32 mouse cellular contexts compared by ENCODE assay signal in the genomic region with DNA sequence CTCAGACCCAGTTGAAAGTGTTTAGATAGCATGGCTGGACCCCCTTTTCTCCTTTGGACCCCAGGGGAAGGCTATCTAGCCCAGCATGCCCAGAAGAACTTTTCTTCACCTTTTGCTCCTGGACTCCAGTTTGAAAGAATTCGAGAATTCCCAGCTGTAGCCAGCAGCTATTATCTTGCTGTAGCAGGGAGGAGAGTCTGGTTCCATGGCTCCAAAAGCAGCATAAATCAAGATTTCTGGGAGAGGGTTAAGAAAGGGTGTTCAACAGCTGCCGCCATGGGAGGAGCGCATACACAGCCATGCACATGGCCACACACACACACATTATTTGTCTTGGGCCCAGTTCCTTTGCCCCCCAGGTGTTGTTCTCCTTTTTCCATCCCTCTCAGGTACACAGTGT. TPM values are rescaled to one million over a fixed set of nuclear protein-coding genes. Genes with fewer than 3 reads are reported as not detected.
DNase-seq lines count a peak whose midpoint lies in the region; ATAC-seq and TF ChIP-seq lines count a peak whose summit lies in the region.
"Had no signal": no experiment of that assay in that cellular context is flagged by ENCODE, and none has a peak within 500 bp of the region (broad histone marks: within the 10 kb centered on the region; RNA-seq: fewer than 3 reads in every experiment).

No protein-coding gene starts in this region.

- no peak for DNase-seq in heart, adult 18-20 months
- DNase-seq in kidney, postnatal 0 days (ENCODE audit: low spot score) = peak; percentile 76
- DNase-seq in kidney, adult 9 months = no peak
- DNase-seq in limb, embryonic 10.5 days (ENCODE audit: low spot score) = no peak
- no peak for DNase-seq in left cerebral cortex, adult 11 months (ENCODE audit: low spot score)
- DNase-seq in left cerebral cortex, adult 2 months (ENCODE audit: extremely low spot score in 1 of 2, low spot score in 2 of 2) = no peak
- DNase-seq: adrenal gland, postnatal 14 days; cerebellum, adult 11 months; cerebellum, adult 9-11 months; embryo, embryonic 11 days; gastrocnemius, adult 2 months; gastrocnemius, postnatal 36 days; heart, adult 2 months; heart, postnatal 10 days; kidney, adult 8-10 months; liver; right cerebral cortex, adult 18-20 months; spleen, adult 18-20 months; thymus, postnatal 4 days had no signal

- intact Hi-C loops in left cerebral cortex, adult 2 months (cut with DNase I) = no loop called here

- no peak overlapping the region for H3K4me3 ChIP-seq in heart, embryonic 13.5 days
- H3K4me3 ChIP-seq in kidney, postnatal 0 days (replicated peaks; ENCODE audit: low read depth, low read length) = no peak overlapping the region
- H3K4me3 ChIP-seq in limb, embryonic 10.5 days = 0 out of 2 replicates have a peak overlapping the region, but pooled peaks have one; percentile 2
- no peak overlapping the region for H3K4me3 ChIP-seq in limb, embryonic 15.5 days
- no peak overlapping the region for H3K4me3 ChIP-seq in left cerebral cortex, adult 2 months
- H3K4me3 ChIP-seq: erythroblast, embryonic 14.5 days; gastrocnemius, adult 2 months; heart, adult 2 months; hindbrain, embryonic 12.5 days; intestine, embryonic 15.5 days; lung, embryonic 15.5 days; midbrain, embryonic 12.5 days; myocyte; neural tube, embryonic 12.5 days had no signal

- no peak overlapping the region for H3K4me2 ChIP-seq in heart, embryonic 13.5 days
- H3K4me2 ChIP-seq in kidney, postnatal 0 days (ENCODE audit: low read length) = no peak overlapping the region
- H3K4me2 ChIP-seq in limb, embryonic 15.5 days = no peak overlapping the region
- H3K4me2 ChIP-seq: hindbrain, embryonic 12.5 days; intestine, embryonic 15.5 days; lung, embryonic 15.5 days; midbrain, embryonic 12.5 days; neural tube, embryonic 12.5 days had no signal

- no peak for TF ChIP-seq CTCF in kidney, postnatal 0 days (IDR thresholded peaks at IDR 0.05; ENCODE audit: low read depth)
- TF ChIP-seq CTCF in left cerebral cortex, adult 2 months (IDR thresholded peaks at IDR 0.05) = no peak

- H3K9ac ChIP-seq in heart, embryonic 13.5 days = no peak overlapping the region
- no peak overlapping the region for H3K9ac ChIP-seq in kidney, postnatal 0 days (ENCODE audit: low read depth, low read length)
- no peak overlapping the region for H3K9ac ChIP-seq in limb, embryonic 15.5 days
- H3K9ac ChIP-seq: hindbrain, embryonic 12.5 days; intestine, embryonic 15.5 days; liver, embryonic 14.5 days; lung, embryonic 15.5 days; midbrain, embryonic 12.5 days; neural tube, embryonic 12.5 days had no signal

- no peaks in the 10 kb centered on the region for H3K36me3 ChIP-seq in heart, embryonic 13.5 days
- H3K36me3 ChIP-seq in kidney, postnatal 0 days (ENCODE audit: insufficient read depth, low read length) = no peaks in the 10 kb centered on the region
- H3K36me3 ChIP-seq in limb, embryonic 10.5 days = no peaks in the 10 kb centered on the region
- no peaks in the 10 kb centered on the region for H3K36me3 ChIP-seq in limb, embryonic 15.5 days
- H3K36me3 ChIP-seq: hindbrain, embryonic 12.5 days; intestine, embryonic 15.5 days; lung, embryonic 15.5 days; midbrain, embryonic 12.5 days; neural tube, embryonic 12.5 days had no signal

- H3K27me3 ChIP-seq in heart, embryonic 13.5 days (replicated peaks) = peaks cover 3% of the 10 kb centered on the region; the same call in 1 of the 2 replicates
- H3K27me3 ChIP-seq in kidney, postnatal 0 days (ENCODE audit: insufficient read depth, low read length) = no peaks in the 10 kb centered on the region; the same call in 1 of the 2 replicates
- peaks cover 38% of the 10 kb centered on the region for H3K27me3 ChIP-seq in limb, embryonic 10.5 days (ENCODE audit: low read depth, poor library complexity, severe bottlenecking)
- peaks cover 6% of the 10 kb centered on the region; the same call in 1 of the 2 replicates for H3K27me3 ChIP-seq in limb, embryonic 15.5 days
- H3K27me3 ChIP-seq: intestine, embryonic 15.5 days; lung, embryonic 15.5 days; neural tube, embryonic 12.5 days had no signal

- H3K27ac ChIP-seq in heart, embryonic 13.5 days (replicated peaks) = peak overlapping the region; percentile 63
- peak overlapping the region; percentile 31; the same call in 1 of the 2 replicates for H3K27ac ChIP-seq in kidney, postnatal 0 days
- H3K27ac ChIP-seq in limb, embryonic 10.5 days = peak overlapping the region; percentile 76
- peak overlapping the region; percentile 27; the same call in 1 of the 2 replicates for H3K27ac ChIP-seq in limb, embryonic 15.5 days
- H3K27ac ChIP-seq in left cerebral cortex, adult 2 months = no peak overlapping the region
- H3K27ac ChIP-seq: gastrocnemius, adult 2 months; heart, adult 2 months; hindbrain, embryonic 12.5 days; hindbrain, postnatal 0 days; intestine, embryonic 15.5 days; liver, embryonic 14.5 days; lung, embryonic 15.5 days; midbrain, embryonic 12.5 days; neural tube, embryonic 12.5 days had no signal

- peaks cover 36% of the 10 kb centered on the region for H3K4me1 ChIP-seq in heart, embryonic 13.5 days
- H3K4me1 ChIP-seq in kidney, postnatal 0 days (replicated peaks; ENCODE audit: insufficient read depth, low read length) = no peaks in the 10 kb centered on the region
- peaks cover 37% of the 10 kb centered on the region for H3K4me1 ChIP-seq in limb, embryonic 10.5 days
- H3K4me1 ChIP-seq in limb, embryonic 15.5 days = peaks cover 8% of the 10 kb centered on the region; the same call in 1 of the 2 replicates
- H3K4me1 ChIP-seq: hindbrain, embryonic 12.5 days; intestine, embryonic 15.5 days; neural tube, embryonic 12.5 days had no signal

- no peak for ATAC-seq in heart, embryonic 13.5 days (ENCODE audit: extremely low read depth, insufficient number of reproducible peaks, low FRiP score, low TSS enrichment)
- ATAC-seq in kidney, postnatal 0 days (replicated peaks; ENCODE audit: low FRiP score, low read depth) = no peak
- no peak for ATAC-seq in limb, embryonic 15.5 days (ENCODE audit: insufficient number of reproducible peaks, low FRiP score, low TSS enrichment, low read depth)
- ATAC-seq: CD4-positive, CD25-positive, alpha-beta regulatory T cell, adult 4 months; forebrain, embryonic 16.5 days; hindbrain, postnatal 0 days; intestine, embryonic 15.5 days had no signal

- no peaks in the 10 kb centered on the region for H3K9me3 ChIP-seq in heart, embryonic 13.5 days
- H3K9me3 ChIP-seq in kidney, postnatal 0 days (replicated peaks; ENCODE audit: low read length) = no peaks in the 10 kb centered on the region
- no peaks in the 10 kb centered on the region for H3K9me3 ChIP-seq in limb, embryonic 10.5 days (replicated peaks)
- H3K9me3 ChIP-seq in limb, embryonic 15.5 days = no peaks in the 10 kb centered on the region
- H3K9me3 ChIP-seq: hindbrain, embryonic 12.5 days; intestine, embryonic 15.5 days; lung, embryonic 15.5 days; neural tube, embryonic 12.5 days had no signal

- WGBS in heart, embryonic 13.5 days = 49% methylated on average over 3 of the region's 3 CpGs
- 46% methylated on average over 3 of the region's 3 CpGs for WGBS in kidney, postnatal 0 days
- WGBS in limb, embryonic 10.5 days = 21% methylated on average over 3 of the region's 3 CpGs
- WGBS in limb, embryonic 15.5 days = 27% methylated on average over 3 of the region's 3 CpGs

RNA-seq across cellular contexts. Expression of a gene that starts 4.1 kb away (rescaled TPM):
- 511 and 538 TPM in 2 replicates for polyA plus RNA-seq in heart, embryonic 13.5 days (2015; fragmentation: Nextera tagmentation; extraction: Ambion mirVana)
- 10 to 100 TPM; 10.3 to 17.4 TPM for total RNA-seq in heart, adult 18-20 months (2021)
- polyA plus RNA-seq in kidney, postnatal 0 days (2015; fragmentation: Nextera tagmentation; extraction: Ambion mirVana) = 1,010 and 1,051 TPM in 2 replicates
- polyA plus RNA-seq in limb, embryonic 10.5 days (2016; fragmentation: Nextera tagmentation; extraction: Ambion mirVana) = 1,000 and 1,116 TPM in 2 replicates
- 744 and 768 TPM in 2 replicates for polyA plus RNA-seq in limb, embryonic 15.5 days (2015; fragmentation: Nextera tagmentation; extraction: Ambion mirVana)
- total RNA-seq in left cerebral cortex, adult 2 months (2021) = 1 to 10 TPM; 5.9 to 6.6 TPM
- polyA plus RNA-seq: CD4-positive, CD25-positive, alpha-beta regulatory T cell, adult 4 months; myocyte had no signal
